Mouse (Mus musculus) heart, adult 2 months (tissue): ENCODE data around the gene Tmem130. TPM values are rescaled to one million over a fixed set of nuclear protein-coding genes. Genes with fewer than 3 reads are reported as not detected.

ENCODE experiments used
- DNase-seq, 2 experiments: peaks; one replicate each; pipeline ENCODE4 v3.0.0; 2021
- H3K27ac ChIP-seq: fragments of 200-600 bp; 2 replicates; pipeline ENCODE4 v1.8.1; 2022
- H3K27me3 ChIP-seq: fragments of 200-500 bp; 2 replicates; pipeline ENCODE4 v1.6.1; 2012; ENCODE audit warnings: mild to moderate bottlenecking, low read length, inconsistent platforms, mixed read lengths; ENCODE audit not compliant: control insufficient read depth, insufficient read depth
- H3K36me3 ChIP-seq: fragments of 200-500 bp; 2 replicates; pipeline ENCODE4 v1.6.1; 2012; ENCODE audit warnings: low read length, inconsistent platforms; ENCODE audit not compliant: control insufficient read depth, insufficient read depth
- H3K4me1 ChIP-seq: fragments of 200-500 bp; 2 replicates; pipeline ENCODE4 v1.6.1; 2011; ENCODE audit warnings: low read length; ENCODE audit not compliant: control insufficient read depth, insufficient read depth
- H3K4me3 ChIP-seq: fragments of 200-600 bp; 2 replicates; pipeline ENCODE4 v1.8.1; 2022
- H3K79me2 ChIP-seq: fragments of 200-500 bp; replicated peaks from 2 replicates; pipeline ENCODE4 v1.6.1; 2012; ENCODE audit warnings: mild to moderate bottlenecking, inconsistent platforms, low read length, moderate library complexity, mixed read lengths; ENCODE audit not compliant: control insufficient read depth, insufficient read depth
- H3K9ac ChIP-seq: fragments of 200-500 bp; 2 replicates; pipeline ENCODE4 v1.6.1; 2012; ENCODE audit warnings: low read depth, mild to moderate bottlenecking, control low read depth, inconsistent platforms, low read length, mixed read lengths
- CTCF ChIP-seq: fragments of 200-600 bp; IDR thresholded peaks from 2 replicates; pipeline ENCODE4 v1.8.1; 2022; ENCODE audit warnings: antibody characterized with exemption, mild to moderate bottlenecking, moderate library complexity
- EP300 ChIP-seq: fragments of 200-500 bp; IDR thresholded peaks from 2 replicates; pipeline ENCODE4 v1.6.1; 2011; ENCODE audit warnings: low read depth, low read length, control low read depth; ENCODE audit not compliant: insufficient read depth
- POLR2A ChIP-seq: fragments of 200-500 bp; IDR thresholded peaks from 2 replicates; pipeline ENCODE4 v1.6.1; 2011; ENCODE audit warnings: mild to moderate bottlenecking, low read depth, low read length, control low read depth; ENCODE audit not compliant: insufficient read depth
- WGBS: fragments of 180-500 bp; shearing (Covaris S2); methylation state at CpG from one replicate; pipeline ENCODE4 v1.1.7; 2018; 5-methylcytosine and 5-hydroxymethylcytosine counted together
- intact Hi-C: fragments of 180-260 bp; cut with DNase I; formaldehyde crosslinking; loops from one replicate; pipeline ENCODE4 v1.15.1; 2025
- polyA plus RNA-seq: library from polyadenylated mRNA; depleted of rRNA; stranded (reverse); fragments of >200 nt; gene quantifications from 2 replicates; pipeline ENCODE4 v1.2.3, GENCODE M21; 2012
- total RNA-seq, 2 experiments: library from RNA; stranded (reverse); gene quantifications; 2 replicates each; pipeline ENCODE4 v1.2.3; 2021

The Tmem130 gene
- total and polyA plus RNA-seq, 3 experiments: 0.21 to 0.35 (median 0.27) TPM

- intact Hi-C loops: no loop called here
- H3K4me1 ChIP-seq: peaks cover 1% of the 10 kb centered on the region; the same call in 1 of the 2 replicates
- WGBS: 75% methylated on average over 11 of the region's 11 CpGs
- DNase-seq: no peak
- H3K4me3 ChIP-seq: no peak overlapping the region
- H3K79me2 ChIP-seq: no peaks in the 10 kb centered on the region; the same call in 1 of the 2 replicates
- TF ChIP-seq EP300: no peak
- TF ChIP-seq CTCF: no peak
- no peak for TF ChIP-seq POLR2A
- H3K27me3 ChIP-seq: no peaks in the 10 kb centered on the region; the same call in 1 of the 2 replicates
- H3K9ac ChIP-seq: no peak overlapping the region
- H3K27ac ChIP-seq: no peak overlapping the region
- no peaks in the 10 kb centered on the region for H3K36me3 ChIP-seq
Measured at GRCm38 (mm10) chr5:144766646-144767045, 5.0 kb upstream of the Tmem130 start.

GRCm38 (mm10) chr5:144766026-144766425, 4.4 kb upstream of the Tmem130 start:
- peaks cover 1% of the 10 kb centered on the region; the same call in 1 of the 2 replicates for H3K4me1 ChIP-seq
- H3K9ac ChIP-seq: no peak overlapping the region
- intact Hi-C loops: no loop called here
- peaks cover 5% of the 10 kb centered on the region for H3K27me3 ChIP-seq
- no peak overlapping the region for H3K27ac ChIP-seq
- WGBS: 67% methylated on average over 7 of the region's 7 CpGs
- no peaks in the 10 kb centered on the region for H3K36me3 ChIP-seq
- no peak for TF ChIP-seq POLR2A
- TF ChIP-seq EP300: no peak
- no peak for TF ChIP-seq CTCF
- no peak for DNase-seq
- no peaks in the 10 kb centered on the region; the same call in 1 of the 2 replicates for H3K79me2 ChIP-seq
- H3K4me3 ChIP-seq: no peak overlapping the region

- DNase-seq: no peak
- Histone ChIP-seq H3K4me1 (no peaks in the 10 kb centered on the region), H3K36me3 (no peaks in the 10 kb centered on the region), H3K27ac (no peak overlapping the region), H3K79me2 (no peaks in the 10 kb centered on the region), H3K27me3 (peaks cover 7% of the 10 kb centered on the region), H3K4me3 (no peak overlapping the region), H3K9ac (no peak overlapping the region)
- TF ChIP-seq CTCF: no peak
- TF ChIP-seq POLR2A: no peak
- no peak for TF ChIP-seq EP300
- 35% methylated on average over 8 of the region's 8 CpGs for WGBS
- intact Hi-C loops: no loop called here
Measured at GRCm38 (mm10) chr5:144758422-144758821, 3.2 kb downstream of the Tmem130 start.

- no peak for TF ChIP-seq POLR2A
- no peak for TF ChIP-seq CTCF
- no peak for TF ChIP-seq EP300
- no peak overlapping the region for H3K4me3 ChIP-seq
- no peaks in the 10 kb centered on the region for H3K4me1 ChIP-seq
- H3K9ac ChIP-seq: no peak overlapping the region
- peaks cover 7% of the 10 kb centered on the region for H3K27me3 ChIP-seq
- no peak overlapping the region for H3K27ac ChIP-seq
- 89% methylated on average over 9 of the region's 9 CpGs for WGBS
- no peaks in the 10 kb centered on the region for H3K79me2 ChIP-seq
- intact Hi-C loops: no loop called here
- no peaks in the 10 kb centered on the region for H3K36me3 ChIP-seq
- DNase-seq: no peak
Measured at GRCm38 (mm10) chr5:144757402-144757801, 4.2 kb downstream of the Tmem130 start.

GRCm38 (mm10) chr5:144755191-144755590, 6.4 kb downstream of the Tmem130 start:
- DNase-seq: no peak
- Histone ChIP-seq H3K36me3 (no peaks in the 10 kb centered on the region), H3K27ac (no peak overlapping the region), H3K27me3 (no peaks in the 10 kb centered on the region), H3K79me2 (no peaks in the 10 kb centered on the region), H3K9ac (no peak overlapping the region), H3K4me1 (no peaks in the 10 kb centered on the region), H3K4me3 (no peak overlapping the region)
- TF ChIP-seq POLR2A (no peak), EP300 (no peak), CTCF (no peak)
- 45% methylated on average over 10 of the region's 10 CpGs for WGBS
- intact Hi-C loops: no loop called here

- WGBS: 62% methylated on average over 7 of the region's 7 CpGs
- Histone ChIP-seq H3K27me3 (no peaks in the 10 kb centered on the region), H3K4me3 (no peak overlapping the region), H3K4me1 (no peaks in the 10 kb centered on the region), H3K27ac (no peak overlapping the region), H3K9ac (no peak overlapping the region), H3K79me2 (no peaks in the 10 kb centered on the region), H3K36me3 (no peaks in the 10 kb centered on the region)
- intact Hi-C loops: no loop called here
- TF ChIP-seq CTCF (peak; percentile 67), EP300 (no peak), POLR2A (no peak)
- DNase-seq: peak; percentile 22 to 36
Measured at GRCm38 (mm10) chr5:144753041-144753440, 8.6 kb downstream of the Tmem130 start.

- no peaks in the 10 kb centered on the region for H3K27me3 ChIP-seq
- H3K79me2 ChIP-seq: no peaks in the 10 kb centered on the region
- WGBS: 6% methylated on average over 5 of the region's 5 CpGs
- no peak for TF ChIP-seq CTCF
- TF ChIP-seq POLR2A: no peak
- no peak for TF ChIP-seq EP300
- no peak for DNase-seq
- intact Hi-C loops: no loop called here
- H3K9ac ChIP-seq: no peak overlapping the region
- H3K36me3 ChIP-seq: no peaks in the 10 kb centered on the region
- no peaks in the 10 kb centered on the region for H3K4me1 ChIP-seq
- no peak overlapping the region for H3K4me3 ChIP-seq
- no peak overlapping the region for H3K27ac ChIP-seq
Measured at GRCm38 (mm10) chr5:144752432-144752831, 9.2 kb downstream of the Tmem130 start.
